Mouse (Mus musculus): ENCODE measurements around the gene Abcc1. TPM values are rescaled to one million over a fixed set of nuclear protein-coding genes. Genes with fewer than 3 reads are reported as not detected.

Gene Abcc1
- polyA plus RNA-seq, 2 experiments from 2014 or later, result 15.7 to 20.9 TPM

DNA sequence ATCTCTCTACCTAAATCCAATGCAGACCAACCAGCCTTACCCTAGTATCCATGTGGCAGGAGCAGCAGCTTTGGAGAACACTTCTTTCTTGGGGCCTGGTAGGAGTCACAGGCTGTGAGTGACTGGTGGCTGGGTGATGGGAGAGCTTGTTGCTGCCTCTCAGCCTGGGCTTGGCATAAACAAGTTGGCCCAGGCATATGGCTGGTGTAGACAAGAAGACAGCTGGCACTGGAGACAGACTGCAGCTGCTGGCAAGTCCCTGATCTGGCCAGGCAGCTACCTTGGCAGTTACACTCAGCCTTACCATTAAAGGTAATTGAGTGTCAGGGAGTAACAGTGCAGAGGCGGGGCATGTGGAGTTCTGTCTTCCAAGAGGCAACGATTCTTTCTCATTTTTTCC, 16.0 kb downstream of the Abcc1 start:
- ATAC-seq, result no peak

DNA sequence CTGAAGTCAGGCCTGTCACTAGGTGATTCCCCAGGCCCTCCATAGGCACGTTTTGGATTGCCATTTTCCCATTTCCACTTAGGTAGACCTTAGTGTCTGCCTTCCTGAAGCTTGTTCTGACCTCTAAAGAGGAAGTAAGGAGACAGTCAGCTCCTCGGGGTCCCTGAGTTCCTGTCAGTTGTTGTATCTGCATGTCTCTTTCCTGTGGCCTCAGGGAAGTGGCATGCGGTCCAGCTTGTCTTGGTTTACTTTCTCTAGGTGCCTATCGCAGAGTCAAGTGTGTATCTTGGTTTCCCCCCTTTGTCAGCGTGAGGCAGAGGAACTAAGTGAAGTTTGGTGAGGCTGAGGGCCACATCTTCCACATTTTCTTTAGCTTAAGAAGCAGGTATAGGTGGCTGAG, 17.3 kb downstream of the Abcc1 start:
- no peak for ATAC-seq

DNA sequence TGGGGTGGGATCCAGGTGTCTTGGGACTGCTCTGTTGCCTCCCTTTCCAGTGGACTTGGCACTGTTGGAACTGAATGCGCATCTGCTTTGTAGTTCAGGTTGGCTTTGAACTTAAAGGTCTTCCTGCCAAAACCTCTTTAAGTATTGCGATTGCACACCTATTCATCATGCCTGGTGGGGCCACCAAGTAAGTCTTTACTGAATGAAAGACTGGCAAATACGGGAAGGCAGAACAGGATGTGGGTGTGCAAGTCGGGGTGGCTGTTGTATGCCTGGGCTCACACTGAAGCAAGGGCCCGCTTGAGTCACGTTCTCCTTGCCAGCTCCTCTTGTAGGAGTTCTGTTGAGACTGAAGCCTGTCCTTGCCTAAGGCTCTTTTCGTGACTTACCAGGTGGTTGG, 18.5 kb downstream of the Abcc1 start:
- ATAC-seq, result peak; percentile 87

DNA sequence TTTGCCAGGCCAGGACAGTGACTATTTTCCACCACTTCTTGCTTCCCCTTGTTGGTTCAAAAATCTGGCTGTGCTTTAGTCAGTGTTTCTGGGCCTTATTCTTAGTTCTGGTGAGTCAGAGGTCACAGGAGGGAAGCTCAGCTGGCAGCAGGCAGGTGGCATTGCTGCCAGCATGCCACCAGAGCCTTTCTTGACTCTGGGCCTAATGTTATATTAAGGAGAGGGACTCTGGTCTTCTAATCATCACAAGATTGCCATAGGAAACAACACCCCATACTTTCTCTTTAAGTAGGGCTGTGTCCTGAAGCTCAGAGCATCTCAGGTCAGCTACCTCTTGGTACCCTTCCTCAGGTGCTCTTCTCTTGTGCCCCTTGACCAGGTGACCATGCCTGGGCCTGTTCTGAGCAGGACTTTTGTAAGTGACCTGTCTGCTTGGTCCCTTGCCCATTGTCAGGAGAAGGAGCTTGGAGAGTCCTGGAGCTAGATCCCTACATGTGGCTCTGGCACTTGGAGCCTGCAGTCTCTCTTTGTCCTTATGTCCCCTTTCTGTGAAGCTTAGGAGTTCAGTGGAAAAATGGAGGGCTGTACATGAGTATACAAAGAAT, 19.8 kb downstream of the Abcc1 start:
- no peak for ATAC-seq

DNA sequence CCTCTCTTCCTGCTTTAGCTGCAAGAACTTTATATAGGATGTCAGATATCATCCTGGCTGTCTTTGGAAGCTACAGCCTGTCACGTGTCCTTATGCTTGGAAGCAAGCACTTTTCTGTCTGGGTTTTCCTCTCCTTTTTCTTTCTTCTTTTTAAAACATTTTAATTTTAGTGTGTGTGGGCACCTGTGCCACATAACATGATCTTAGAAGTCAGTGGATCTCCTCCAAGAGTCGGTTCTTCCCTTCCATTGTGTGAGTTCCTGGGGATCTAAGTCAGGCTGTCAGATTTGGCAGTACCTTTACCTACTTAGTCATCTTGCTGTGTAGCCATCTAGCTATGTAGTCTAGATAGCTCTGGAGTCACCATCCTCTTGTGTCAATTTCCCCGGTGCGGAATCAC, 37.9 kb downstream of the Abcc1 start:
- ATAC-seq, result no peak

DNA sequence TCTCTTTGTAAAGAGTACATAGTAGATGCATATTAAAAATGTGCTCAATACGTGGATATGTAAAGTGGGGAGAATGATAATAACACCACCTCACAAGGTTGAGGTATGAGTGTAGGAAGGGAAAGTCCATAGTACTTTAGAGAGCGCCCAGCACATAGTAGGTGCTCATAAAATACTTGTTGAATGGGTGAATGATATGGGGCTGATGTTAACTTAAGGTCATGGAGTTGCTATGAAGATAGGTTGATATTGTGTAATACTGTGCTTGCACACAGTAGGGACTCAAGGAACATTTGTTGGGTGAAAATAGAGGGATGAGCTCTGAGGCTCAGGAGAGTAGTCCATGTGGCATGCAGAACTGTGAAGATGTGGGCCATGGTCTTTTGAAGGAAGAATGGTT, 42.1 kb downstream of the Abcc1 start:
- no peak for ATAC-seq

DNA sequence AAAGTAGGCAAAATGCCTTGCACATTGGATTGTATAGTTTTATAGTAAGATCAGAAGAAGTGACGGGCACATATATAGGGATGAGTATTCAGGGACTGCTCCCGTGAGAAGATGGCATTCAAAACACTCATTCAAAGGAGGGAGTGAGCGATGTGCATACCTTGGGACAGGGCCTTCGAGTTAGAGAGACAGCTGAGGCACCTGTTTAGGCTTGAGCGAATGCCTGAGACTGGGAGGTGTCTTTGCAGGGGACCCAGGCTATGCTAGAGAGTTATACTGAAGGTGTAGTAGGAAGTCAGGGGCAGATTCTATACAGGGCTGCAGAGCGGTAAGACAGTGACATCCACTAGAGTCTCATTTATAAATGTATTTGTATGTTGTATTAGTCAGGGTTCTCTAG, 44.3 kb downstream of the Abcc1 start:
- no peak for ATAC-seq

DNA sequence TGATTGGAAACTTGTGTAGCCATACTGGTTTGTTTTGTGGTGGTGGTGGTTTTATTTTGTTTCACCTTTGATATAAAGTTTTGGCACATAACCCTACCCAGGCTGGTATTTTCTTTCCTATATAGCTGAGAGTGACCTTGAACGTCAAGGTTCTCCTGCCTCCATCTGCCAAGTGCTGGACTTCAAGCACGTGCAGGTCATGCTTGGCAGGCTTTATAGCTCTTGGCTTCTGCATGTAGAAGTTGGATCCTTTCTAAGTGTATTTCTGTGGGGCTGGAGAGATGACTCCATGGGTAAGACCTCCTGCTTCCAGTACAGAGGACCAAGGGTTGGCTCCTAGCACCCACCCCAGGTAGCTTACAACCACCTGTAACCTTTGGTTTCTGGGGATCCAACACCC, 47.8 kb downstream of the Abcc1 start:
- ATAC-seq, result no peak

DNA sequence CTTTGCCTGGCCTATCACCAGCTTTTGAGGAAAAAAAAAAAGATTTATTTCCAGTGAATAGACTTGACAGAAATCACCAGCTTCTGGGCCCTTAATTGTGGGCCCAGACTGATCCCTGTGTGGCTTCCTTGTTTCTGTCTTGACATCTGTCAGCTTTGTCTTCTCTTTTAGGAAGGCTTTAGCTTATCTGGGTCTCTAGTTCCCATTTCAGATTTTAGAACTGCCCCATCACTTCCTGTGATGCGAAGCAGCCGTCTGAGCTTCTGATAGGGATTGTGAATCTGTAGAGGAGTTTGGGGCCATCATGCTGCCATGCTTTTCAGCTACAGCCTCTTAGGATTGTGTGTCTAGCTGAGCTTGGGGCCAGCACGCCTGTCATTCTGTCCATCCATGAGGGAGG, 48.4 kb downstream of the Abcc1 start:
- no peak for ATAC-seq

DNA sequence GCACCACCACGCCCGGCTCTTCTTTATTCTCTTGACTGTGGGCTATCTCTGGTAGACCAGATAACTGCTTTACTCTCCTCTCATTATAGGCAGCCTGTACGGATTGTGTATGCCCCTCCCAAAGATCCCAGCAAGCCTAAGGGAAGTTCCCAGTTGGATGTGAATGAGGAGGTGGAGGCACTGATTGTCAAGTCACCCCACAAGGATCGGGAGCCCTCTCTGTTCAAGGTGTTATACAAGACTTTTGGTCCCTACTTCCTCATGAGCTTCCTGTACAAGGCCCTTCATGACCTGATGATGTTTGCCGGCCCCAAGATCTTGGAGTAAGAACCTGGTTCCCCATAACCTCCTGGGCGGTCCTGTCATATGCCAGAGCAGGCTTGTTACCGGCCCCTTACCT, 49.3 kb downstream of the Abcc1 start:
- no peak for ATAC-seq

DNA sequence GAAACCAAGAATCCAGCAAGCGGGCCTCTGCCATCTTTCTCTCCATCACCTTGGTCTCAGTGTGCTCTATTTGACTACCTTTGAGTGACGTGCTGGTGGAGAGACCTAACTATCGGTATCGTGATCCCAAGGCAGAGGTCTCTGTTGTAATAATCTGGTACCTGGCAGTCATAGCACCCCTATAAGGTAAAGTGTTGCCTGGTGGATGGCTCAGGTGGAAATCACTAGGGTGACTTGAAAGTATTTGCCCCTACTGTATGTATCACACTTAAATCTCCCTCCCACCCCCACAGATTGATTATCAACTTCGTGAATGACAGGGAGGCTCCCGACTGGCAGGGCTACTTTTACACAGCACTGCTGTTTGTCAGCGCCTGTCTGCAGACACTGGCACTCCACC, 49.8 kb downstream of the Abcc1 start:
- ATAC-seq, result no peak

DNA sequence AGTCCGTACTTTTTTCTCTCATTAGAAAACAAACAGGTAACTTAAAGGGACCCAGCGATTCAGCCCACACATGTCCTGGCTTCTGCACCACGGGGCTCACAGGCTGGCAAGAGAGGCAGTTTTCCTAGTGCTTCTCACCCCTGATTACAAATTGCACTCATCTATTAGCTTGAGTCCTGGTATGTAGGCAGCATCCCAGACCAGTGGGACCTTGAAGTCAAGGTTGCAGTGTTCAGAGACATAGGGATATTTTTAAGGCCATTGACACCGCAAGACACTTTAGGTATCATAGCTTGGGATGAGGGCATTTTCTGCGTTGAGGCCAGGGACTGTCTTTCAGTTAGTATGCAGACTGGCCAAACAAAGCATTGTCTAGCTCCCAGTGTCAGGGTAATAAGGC, 51.2 kb downstream of the Abcc1 start:
- no peak for ATAC-seq

DNA sequence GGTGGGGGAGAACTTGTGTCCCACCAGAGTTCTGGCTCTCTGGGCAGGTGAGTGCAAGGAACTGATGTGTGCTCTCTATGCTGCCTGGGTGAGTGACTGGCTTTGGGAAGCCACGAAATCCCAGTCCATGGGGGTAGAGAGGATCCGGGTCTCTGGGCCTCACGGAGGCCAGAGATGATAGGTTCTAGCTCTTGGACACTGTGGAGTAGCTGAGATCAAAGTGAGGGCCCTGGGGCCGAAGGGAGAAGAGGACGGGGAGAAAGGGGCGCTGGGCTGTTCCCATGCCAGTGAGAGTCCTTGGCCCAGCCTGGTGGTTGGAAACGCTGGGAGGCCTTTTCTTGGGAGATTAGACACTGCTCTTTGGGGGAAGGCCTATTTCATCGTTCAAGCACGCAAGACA, 53.8 kb downstream of the Abcc1 start:
- ATAC-seq, result no peak

DNA sequence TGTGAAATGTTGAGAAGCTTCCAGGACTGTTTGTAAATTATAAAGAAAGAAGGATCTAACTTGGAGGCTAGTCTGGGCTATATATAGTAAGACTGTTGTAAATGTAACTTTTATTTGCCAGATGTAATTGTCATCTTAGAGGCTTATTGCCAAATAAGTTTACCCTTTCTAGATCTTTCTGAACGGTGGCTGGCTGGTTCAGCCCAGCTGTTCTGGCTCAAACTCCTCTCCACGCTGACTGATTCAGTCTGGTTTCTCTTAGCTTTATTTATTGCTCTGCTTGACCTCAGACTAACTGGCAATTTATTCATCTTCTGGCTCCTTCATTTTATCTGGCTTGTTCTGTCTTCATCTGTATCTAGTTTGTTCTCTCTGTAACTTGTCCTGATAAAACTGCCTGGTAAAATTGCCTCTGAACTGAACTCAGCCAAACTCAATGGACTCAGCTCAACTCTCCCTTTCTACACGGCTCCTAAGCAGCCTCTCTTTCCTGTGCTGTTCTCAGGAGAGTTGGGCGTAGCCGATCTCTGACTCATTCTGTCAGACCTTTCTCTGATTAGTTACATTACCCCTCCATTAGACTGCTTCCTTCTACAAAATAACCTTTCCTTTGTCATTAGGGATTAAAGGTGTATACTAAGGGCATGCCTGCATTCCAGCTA, 55.7 kb downstream of the Abcc1 start:
- no peak for ATAC-seq

DNA sequence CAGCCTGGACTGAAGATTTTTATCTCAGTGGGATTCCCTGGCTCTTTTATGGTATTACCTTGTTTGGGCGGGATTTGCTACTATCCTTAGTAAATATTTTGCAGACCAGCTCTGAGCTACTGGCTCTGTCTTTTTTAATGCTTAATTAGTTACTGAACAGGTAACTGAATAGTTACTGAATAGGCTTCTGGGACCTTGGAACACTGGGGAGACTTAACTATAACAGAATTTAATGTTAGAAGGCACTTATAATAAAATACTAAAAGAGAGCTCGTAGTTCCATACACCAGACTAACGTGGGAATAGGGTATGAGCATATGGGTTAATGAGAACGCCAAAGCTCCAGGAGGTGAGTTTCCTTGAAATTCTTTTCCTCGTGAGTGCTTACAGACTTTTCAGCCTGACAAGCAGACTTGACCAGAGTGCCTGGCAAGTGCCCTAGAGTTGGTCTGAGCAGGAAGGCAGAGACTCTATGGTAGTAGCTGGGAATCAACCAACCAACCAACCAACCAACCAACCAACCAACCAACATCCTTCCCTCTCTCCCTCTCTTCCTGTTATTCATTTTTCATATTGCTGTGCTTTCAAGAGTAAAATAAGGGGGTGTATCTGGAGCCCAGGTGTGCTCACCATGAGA, 59.3 kb downstream of the Abcc1 start:
- ATAC-seq, result no peak

DNA sequence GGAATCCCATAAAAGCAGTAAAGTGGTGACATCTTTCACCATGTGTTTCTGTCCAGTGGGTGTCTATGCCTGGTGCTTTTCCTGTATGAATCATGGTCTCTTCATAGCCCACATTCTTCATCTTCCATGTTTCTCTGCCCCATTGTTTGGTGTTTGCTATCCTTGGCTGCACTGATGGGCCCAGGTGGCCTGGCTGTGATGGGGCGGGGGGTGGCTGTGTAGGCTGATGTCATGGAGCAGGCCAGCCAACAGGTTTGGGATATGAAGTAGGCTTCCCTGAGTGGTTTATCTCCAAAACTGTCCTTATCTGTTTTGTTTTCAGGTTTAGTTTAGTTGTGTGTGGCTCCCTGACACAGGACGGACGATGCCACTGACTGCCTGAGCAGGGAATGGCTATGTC, 60.7 kb downstream of the Abcc1 start:
- ATAC-seq, result no peak

DNA sequence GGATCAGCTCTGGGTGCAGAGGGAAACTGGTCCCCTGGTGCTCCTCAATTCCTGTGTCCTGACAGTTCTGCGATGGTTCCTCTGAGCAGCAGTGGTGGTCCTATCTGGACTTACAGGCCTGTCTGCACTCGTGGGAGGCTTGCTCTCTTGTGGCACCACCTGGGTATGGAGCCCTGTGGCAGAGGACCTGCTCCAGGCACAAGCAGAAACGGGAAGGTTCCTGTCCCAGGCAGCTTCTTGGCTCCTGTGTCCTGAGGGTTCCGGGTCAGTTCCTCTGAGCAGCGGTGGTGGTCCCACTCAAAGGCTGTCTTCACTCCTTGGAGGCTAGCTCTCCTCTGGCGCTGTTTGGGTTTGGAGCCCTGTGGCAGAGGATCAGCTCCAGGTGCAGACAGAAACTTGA, 68.0 kb downstream of the Abcc1 start:
- ATAC-seq, result no peak

DNA sequence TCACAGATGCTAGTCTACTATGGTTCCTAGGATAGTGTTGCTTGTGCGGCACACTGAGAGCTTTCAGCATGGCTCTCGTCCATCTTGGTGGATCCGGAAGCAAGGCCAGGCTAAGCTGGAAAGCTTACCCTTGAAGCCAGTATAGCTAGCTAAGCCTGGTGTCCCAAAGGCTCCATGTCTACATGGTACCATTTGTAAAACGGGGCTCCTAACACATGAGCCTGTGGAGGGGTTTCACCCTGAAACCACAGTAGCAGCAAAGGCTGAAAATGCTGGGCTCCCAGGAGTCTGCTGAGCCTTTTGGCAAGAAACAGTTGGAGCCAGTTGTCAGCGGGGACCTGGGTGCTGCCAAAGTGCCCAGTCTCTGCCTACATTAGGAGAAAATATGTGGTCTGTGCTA, 71.6 kb downstream of the Abcc1 start:
- no peak for ATAC-seq

DNA sequence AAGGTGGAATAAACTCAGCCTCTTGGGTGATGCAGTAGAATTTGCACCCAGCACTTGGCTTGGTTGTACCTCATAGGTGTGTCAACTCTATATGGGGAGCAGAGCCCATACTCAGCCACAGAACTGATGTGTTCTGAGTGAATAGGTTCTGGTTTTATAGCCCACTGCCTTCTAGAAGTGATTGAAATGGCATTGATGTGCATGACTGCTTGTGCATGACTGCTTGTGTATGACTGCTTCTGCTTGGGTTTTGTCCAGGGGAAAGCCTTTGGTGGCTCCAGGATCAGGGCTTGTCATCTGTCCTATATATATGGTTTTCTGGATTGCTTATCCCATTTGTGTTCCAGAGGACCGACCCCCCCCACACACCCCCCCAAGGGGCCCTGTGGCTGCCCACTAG, 74.2 kb downstream of the Abcc1 start:
- ATAC-seq, result no peak

DNA sequence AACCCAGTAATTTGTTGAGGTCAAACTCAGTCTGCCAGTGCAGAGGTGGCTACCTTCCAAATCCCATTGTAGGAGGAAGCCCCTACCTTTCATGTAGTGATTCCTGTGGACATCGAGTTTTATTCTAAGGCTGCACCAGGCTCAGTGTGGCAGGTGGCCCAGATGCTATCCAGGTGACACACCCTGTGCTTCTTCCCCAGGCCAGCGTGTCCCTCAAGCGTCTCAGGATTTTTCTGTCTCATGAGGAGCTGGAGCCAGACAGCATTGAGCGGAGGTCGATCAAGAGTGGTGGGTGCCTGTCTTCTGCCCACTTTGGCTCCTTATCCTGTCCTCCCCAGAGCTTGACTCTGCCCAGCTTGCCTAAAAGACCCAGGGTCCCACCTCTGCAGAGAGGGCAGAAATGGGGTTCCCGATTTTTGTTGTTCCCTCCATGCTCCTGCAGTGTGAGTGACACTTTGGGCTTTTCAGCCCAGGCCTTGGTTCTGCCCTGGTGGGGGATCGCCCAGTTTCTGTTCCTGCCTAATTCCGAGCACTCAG, 76.2 kb downstream of the Abcc1 start:
- no peak for ATAC-seq

DNA sequence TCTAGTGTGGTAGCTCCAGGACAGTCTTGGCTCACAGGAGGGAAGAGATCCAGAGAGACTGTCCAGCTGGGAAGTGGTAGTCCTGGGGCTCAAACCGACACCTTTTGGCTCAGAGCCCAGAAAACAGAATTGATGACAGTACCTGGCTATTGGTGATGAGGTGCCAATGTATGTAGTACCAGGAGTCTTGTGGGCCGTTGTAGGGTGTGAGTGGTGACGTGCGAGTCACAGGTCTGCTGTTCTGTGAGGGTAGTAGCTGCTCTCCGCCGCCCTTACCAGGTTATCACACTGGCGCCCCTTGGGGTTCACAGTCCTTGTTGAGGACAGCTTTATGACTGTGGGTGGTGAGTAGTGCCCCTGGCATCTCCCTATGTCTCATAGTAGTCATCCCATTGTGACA, 77.2 kb downstream of the Abcc1 start:
- ATAC-seq, result no peak

DNA sequence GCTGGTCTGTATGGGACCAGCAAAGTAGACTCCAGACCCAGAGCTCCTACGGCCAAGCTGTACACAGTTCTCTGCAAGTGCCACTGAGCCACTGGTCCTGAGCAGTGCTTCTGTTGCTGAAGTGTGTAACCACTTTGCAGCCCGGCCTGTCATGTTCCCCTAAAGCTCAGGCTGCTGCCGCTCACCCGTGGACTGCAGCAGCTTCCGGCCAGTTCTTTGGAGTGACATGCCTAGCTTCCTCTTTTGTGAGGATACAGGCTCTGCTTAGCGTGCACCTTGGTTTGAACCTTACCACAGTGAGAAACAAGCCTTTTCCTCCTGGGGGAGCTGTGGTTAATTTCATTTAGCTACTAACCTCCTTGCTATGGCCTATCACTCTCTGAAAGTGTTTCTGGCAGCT, 77.7 kb downstream of the Abcc1 start:
- no peak for ATAC-seq

DNA sequence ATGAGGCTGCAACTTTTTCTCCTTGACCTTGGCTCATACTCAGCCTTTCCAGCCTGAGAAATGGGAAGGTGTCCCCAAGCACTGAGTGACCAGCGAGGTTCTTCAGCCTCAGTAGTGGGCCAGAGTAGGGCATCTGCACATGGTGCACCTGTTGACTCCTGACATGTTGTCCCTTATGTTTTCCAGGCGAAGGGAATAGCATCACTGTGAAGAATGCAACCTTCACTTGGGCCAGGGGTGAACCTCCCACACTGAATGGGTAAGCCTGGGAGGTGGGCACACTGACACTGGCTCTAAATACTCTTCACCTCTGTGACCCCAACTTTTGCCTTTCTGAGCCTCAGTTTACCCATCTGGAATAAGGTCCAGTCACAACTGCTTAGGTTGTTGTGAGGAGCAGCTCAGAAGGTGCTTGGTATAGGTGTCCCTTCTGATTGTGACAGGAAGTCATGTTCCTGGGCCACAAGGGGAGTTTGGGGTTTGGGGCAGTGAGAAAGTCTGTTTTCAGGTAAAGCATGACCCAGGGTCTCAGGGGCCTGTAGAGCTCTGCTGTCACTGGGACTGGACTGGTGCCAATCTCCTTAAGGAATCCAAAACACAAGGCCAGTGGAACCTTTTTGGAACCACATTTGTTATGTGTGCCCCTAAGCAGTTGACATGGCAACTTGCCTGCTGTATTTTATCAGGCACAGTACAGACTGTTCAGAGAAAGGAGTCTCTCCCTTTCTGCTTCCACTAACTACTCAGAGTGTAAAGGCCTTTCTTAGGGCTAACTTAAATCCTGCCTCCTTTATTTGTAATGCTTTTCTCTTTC, 78.7 kb downstream of the Abcc1 start:
- no peak for ATAC-seq
